Mouse (Mus musculus): Measurements from ENCODE around the gene Gm14214. TPM values are rescaled to one million over a fixed set of nuclear protein-coding genes. Genes with fewer than 3 reads are reported as not detected.

The Gm14214 gene
- polyA plus RNA-seq (2015; fragmentation: Nextera tagmentation; extraction: Ambion mirVana), result not detected in 2 replicates

DNA sequence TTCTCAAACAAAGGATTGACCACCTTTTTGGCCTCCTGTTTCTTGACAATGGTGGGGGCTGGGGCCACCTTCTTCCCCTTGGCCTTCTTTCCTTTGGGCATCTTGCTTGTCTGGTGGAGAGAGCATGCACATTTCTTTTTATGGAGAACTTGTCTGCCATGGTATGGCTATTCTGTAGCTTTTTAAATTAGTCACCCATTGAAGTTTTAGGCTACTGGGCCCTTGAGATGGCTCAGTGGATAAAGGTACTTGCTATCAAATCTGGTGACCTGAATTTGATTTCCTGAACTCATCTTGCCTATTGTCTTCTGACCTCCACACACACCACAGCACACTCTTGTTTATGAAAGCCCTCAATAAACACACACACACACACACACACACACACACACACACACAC lies at the start of gene Gm14214:
TSS of gene Gm14214 (minus strand) at position 101 of the 400 bp plus-strand sequence.
- no peak within 1 kb of the TSS for H3K27ac ChIP-seq (replicated peaks)
- ATAC-seq (replicated peaks), result no peak
- no peak within 1 kb of the TSS for H3K4me3 ChIP-seq
- H3K4me1 ChIP-seq, result no peaks in the 10 kb centered on the region
- H3K27me3 ChIP-seq, result no peaks in the 10 kb centered on the region
- no peaks in the 10 kb centered on the region for H3K36me3 ChIP-seq
- H3K4me2 ChIP-seq (replicated peaks), result no peak within 1 kb of the TSS
- no peak within 1 kb of the TSS for H3K9ac ChIP-seq (replicated peaks)
- H3K9me3 ChIP-seq, result no peaks in the 10 kb centered on the region

DNA sequence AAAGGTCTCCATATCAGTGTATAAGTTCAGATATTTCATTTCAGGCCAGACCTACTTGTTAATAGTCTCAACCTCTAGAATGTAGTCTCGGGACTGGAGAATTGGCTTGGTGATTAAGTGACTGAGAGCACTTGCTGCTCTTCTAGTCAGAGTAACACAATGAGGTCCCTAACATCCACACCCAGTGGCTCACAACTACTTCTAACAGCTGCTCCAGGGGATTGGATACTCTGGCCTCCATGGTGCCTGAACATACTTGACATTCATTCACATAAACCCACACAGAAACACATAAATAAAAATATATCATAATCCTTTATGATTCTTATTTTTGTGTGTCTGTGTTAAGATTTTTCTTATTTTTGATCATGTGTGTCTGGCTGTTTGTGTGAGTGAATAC lies 48.8 kb upstream of the Gm14214 start:
- no peaks in the 10 kb centered on the region for H3K27me3 ChIP-seq
- no peak overlapping the region for H3K4me3 ChIP-seq
- 53% methylated on average over 1 of the region's 1 CpGs for WGBS
- peaks cover 31% of the 10 kb centered on the region for H3K4me1 ChIP-seq
- H3K27ac ChIP-seq (replicated peaks), result no peak overlapping the region
- H3K9ac ChIP-seq (replicated peaks), result no peak overlapping the region
- no peak for ATAC-seq (replicated peaks)
- no peaks in the 10 kb centered on the region for H3K9me3 ChIP-seq
- H3K36me3 ChIP-seq, result no peaks in the 10 kb centered on the region
- no peak overlapping the region for H3K4me2 ChIP-seq (replicated peaks)

DNA sequence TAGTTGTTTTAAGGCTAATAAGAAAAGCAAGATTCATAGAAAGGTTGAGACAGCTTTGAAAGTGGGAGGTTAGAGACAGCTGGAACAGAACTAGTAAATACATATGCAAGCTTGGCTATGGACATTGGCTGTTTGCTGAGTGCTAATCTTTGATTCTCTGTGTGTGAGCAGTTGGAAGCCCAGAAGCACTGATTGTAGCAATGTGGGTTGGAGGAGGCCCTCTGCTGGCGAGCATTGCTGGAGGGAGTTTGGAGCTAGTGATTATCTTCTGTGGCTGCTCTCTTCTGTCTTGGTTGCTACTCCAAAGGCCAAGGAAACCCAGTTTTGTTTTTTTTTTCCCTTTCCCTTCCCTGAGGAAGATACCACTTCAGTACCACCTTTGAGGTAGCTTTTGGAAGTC lies 48.0 kb upstream of the Gm14214 start:
- Histone ChIP-seq H3K27me3 (no peaks in the 10 kb centered on the region), H3K9ac (replicated peaks) (no peak overlapping the region), H3K4me3 (no peak overlapping the region), H3K4me2 (replicated peaks) (no peak overlapping the region), H3K4me1 (peaks cover 31% of the 10 kb centered on the region), H3K9me3 (no peaks in the 10 kb centered on the region), H3K27ac (replicated peaks) (peak overlapping the region; percentile 49; the same call in 1 of the 2 replicates), H3K36me3 (no peaks in the 10 kb centered on the region)
- 17% methylated on average over 1 of the region's 1 CpGs for WGBS
- no peak for ATAC-seq (replicated peaks)

DNA sequence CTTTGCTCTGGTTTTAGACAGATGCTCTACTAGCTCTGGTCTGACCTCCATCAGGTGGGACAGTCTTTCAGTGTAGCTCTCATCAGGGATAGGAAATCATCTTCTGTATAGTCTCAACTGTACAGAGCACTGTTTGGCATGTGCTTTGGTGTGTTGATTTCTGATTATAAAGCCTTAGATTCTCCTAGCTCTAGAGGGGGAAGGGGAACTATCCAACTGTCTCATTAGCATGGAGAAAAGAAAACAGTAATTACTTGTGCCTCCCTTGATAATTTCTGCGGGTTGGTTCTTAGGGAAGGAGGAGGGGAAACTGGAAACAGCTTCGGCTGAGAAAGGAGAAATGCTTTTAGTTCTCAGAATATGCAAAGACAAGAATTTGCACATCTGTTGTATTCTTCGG lies 47.3 kb upstream of the Gm14214 start:
- 14% methylated on average over 3 of the region's 3 CpGs for WGBS
- Histone ChIP-seq H3K36me3 (no peaks in the 10 kb centered on the region), H3K4me1 (peaks cover 37% of the 10 kb centered on the region), H3K9me3 (no peaks in the 10 kb centered on the region), H3K4me2 (replicated peaks) (peak overlapping the region; percentile 14; the same call in 1 of the 2 replicates), H3K9ac (replicated peaks) (no peak overlapping the region), H3K27ac (replicated peaks) (peak overlapping the region; percentile 49), H3K27me3 (no peaks in the 10 kb centered on the region), H3K4me3 (no peak overlapping the region)
- peak; percentile 73 for ATAC-seq (replicated peaks)

DNA sequence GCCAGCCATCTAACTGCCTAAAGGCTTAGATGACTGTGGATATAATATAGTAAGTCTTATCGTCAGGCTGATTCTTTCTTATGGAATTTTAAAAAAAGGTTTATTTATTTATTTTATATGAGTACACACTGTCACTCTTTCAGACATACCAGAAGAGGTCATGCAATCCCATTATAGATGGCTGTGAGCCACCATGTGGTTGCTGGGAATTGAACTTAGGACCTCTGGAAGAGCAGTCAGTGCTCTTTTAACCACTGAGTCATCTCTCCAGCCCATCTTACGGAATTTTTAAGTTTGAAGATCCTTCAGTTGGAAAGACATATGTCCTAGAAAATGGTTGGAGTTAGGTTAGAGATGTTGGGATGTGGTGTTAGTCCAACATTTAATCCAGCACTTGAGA lies 43.6 kb upstream of the Gm14214 start:
- 94% methylated on average over 2 of the region's 2 CpGs for WGBS
- H3K9ac ChIP-seq (replicated peaks), result no peak overlapping the region
- ATAC-seq (replicated peaks), result no peak
- no peak overlapping the region for H3K4me2 ChIP-seq (replicated peaks)
- H3K36me3 ChIP-seq, result no peaks in the 10 kb centered on the region
- no peak overlapping the region for H3K4me3 ChIP-seq
- H3K27ac ChIP-seq (replicated peaks), result no peak overlapping the region
- H3K4me1 ChIP-seq, result peaks cover 51% of the 10 kb centered on the region
- no peaks in the 10 kb centered on the region for H3K27me3 ChIP-seq
- no peaks in the 10 kb centered on the region for H3K9me3 ChIP-seq

DNA sequence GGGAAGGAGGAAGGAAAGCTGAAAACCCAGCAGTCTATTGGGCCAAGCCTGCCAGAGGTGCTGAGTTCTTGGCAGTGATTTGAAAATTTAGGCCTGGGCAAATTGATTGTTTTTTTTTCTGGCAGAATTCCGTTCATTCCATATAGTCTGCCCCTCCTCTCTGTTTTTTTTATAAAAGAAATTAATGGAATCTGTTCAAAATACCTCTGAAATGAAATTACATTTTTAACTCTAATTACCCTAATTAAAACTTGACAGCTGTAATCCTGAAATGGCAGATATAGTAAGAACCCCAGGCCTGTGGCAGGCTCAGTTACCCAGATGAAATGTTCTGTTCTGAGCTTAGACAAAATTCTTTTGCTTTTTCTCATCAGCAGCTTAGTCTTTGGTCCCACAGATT lies 41.0 kb upstream of the Gm14214 start:
- H3K9me3 ChIP-seq, result no peaks in the 10 kb centered on the region
- H3K9ac ChIP-seq (replicated peaks), result no peak overlapping the region
- no peak overlapping the region for H3K4me2 ChIP-seq (replicated peaks)
- no peaks in the 10 kb centered on the region for H3K36me3 ChIP-seq
- peaks cover 32% of the 10 kb centered on the region for H3K4me1 ChIP-seq
- no peak for ATAC-seq (replicated peaks)
- no peak overlapping the region for H3K27ac ChIP-seq (replicated peaks)
- H3K27me3 ChIP-seq, result no peaks in the 10 kb centered on the region
- no peak overlapping the region for H3K4me3 ChIP-seq
- WGBS, result 31% methylated on average over 1 of the region's 1 CpGs

DNA sequence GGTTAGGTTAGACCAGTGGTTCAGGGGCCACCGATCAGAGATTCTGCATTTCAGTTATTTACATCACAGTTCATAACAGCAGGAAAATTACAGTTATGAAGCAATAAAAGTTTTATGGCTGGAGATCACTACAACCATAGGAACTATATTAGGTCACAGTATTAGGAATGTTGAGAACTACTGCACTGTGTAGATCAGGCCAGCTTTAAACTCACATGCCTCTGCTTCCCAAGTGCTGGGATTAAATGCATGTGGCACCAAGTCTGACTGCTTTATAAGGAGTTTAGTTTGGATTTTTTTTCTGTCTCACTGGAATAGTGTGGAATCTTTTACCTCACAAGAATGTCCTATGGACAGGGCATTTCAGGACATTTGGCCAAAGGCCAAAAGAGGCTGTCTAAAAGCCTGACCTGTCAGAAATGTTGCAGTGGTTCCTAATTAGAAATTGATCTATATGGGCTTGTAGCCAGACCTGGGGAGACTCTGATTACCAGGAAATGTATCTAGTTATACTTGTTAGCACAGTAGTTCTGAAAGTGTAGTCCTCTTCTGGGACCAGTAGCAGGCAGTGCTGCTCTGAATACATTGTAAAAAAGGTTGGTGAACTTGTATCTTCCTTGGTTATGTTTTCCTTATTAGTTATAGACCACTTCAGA lies 39.4 kb upstream of the Gm14214 start:
- Histone ChIP-seq H3K9me3 (no peaks in the 10 kb centered on the region), H3K27ac (replicated peaks) (no peak overlapping the region), H3K4me1 (peaks cover 26% of the 10 kb centered on the region), H3K9ac (replicated peaks) (no peak overlapping the region), H3K27me3 (no peaks in the 10 kb centered on the region), H3K4me2 (replicated peaks) (no peak overlapping the region), H3K36me3 (no peaks in the 10 kb centered on the region), H3K4me3 (no peak overlapping the region)
- ATAC-seq (replicated peaks), result no peak
- 92% methylated on average over 1 of the region's 1 CpGs for WGBS

DNA sequence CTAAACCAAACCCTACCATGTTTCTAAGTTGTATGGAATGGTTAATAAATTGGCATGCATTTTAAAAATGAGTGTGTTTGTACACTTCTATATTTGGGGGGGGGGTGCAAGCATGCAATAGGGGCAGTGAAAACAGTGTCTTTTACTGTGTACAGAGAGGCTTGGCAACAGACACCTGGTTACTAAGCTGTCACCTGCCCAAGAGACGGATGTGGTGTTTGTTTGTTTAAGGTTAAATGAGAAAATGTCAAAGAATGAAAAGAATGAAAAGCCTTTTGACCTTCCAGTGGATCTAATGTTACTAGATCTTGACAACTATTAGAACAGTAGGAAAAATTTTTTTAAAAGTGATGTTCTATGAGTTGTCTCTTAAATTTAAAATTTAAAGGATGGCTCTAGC lies 37.9 kb upstream of the Gm14214 start:
- no peaks in the 10 kb centered on the region for H3K27me3 ChIP-seq
- H3K9ac ChIP-seq (replicated peaks), result no peak overlapping the region
- ATAC-seq (replicated peaks), result no peak
- H3K4me1 ChIP-seq, result peaks cover 25% of the 10 kb centered on the region
- H3K9me3 ChIP-seq, result no peaks in the 10 kb centered on the region
- H3K4me3 ChIP-seq, result no peak overlapping the region
- WGBS, result 68% methylated on average over 1 of the region's 1 CpGs
- H3K36me3 ChIP-seq, result no peaks in the 10 kb centered on the region
- no peak overlapping the region for H3K27ac ChIP-seq (replicated peaks)
- no peak overlapping the region for H3K4me2 ChIP-seq (replicated peaks)

DNA sequence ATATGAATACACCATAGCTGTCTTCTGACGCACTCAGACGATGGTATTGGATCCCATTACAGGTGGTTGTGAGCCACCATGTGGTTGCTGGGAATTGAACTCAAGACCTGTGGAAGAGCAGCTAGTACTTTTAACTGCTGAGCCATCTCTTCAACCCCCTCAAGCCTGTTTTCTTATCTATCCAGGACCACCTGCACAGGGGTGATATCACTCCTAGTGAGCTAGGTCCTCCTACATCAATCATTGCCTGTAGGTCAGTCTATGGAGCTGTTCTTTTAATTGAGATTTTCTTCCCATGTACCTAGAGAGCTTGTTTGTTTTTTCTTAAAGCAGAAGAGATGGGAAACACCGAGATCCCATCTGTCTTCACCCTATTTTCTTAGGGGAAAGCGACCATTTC lies 34.0 kb upstream of the Gm14214 start:
- WGBS, result 79% methylated on average over 4 of the region's 4 CpGs

DNA sequence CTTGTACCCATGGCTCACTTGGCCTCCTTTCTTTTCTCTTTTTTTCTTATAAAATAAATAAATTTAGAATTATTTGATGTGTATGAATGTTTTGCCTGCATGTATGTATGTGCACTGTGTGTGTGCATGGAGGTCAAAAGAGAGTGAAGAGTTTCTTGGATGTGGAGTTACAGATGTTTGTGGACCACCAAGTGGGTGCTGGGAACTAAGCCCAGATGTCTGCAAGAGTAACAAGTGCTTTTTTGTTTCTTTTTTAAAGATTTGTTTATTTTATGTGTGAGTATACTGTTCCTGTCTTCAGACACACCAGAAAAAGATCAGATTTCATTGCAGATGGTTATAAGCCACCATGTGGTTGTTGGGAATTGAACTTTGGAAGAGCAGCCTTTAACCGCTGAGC lies 33.5 kb upstream of the Gm14214 start:
- Histone ChIP-seq H3K27me3 (no peaks in the 10 kb centered on the region), H3K36me3 (no peaks in the 10 kb centered on the region), H3K4me3 (no peak overlapping the region), H3K4me1 (peaks cover 3% of the 10 kb centered on the region), H3K27ac (replicated peaks) (no peak overlapping the region), H3K9ac (replicated peaks) (no peak overlapping the region), H3K4me2 (replicated peaks) (no peak overlapping the region), H3K9me3 (no peaks in the 10 kb centered on the region)
- 83% methylated on average over 1 of the region's 1 CpGs for WGBS
- ATAC-seq (replicated peaks), result no peak

More for the DNA sequence above, 34.0 kb upstream of the Gm14214 start:
- H3K9me3 ChIP-seq, result no peaks in the 10 kb centered on the region
- no peak overlapping the region for H3K4me3 ChIP-seq
- no peak for ATAC-seq (replicated peaks)
- H3K4me2 ChIP-seq (replicated peaks), result no peak overlapping the region
- H3K27ac ChIP-seq (replicated peaks), result no peak overlapping the region
- H3K4me1 ChIP-seq, result peaks cover 8% of the 10 kb centered on the region
- no peaks in the 10 kb centered on the region for H3K36me3 ChIP-seq
- H3K9ac ChIP-seq (replicated peaks), result no peak overlapping the region
- no peaks in the 10 kb centered on the region for H3K27me3 ChIP-seq

DNA sequence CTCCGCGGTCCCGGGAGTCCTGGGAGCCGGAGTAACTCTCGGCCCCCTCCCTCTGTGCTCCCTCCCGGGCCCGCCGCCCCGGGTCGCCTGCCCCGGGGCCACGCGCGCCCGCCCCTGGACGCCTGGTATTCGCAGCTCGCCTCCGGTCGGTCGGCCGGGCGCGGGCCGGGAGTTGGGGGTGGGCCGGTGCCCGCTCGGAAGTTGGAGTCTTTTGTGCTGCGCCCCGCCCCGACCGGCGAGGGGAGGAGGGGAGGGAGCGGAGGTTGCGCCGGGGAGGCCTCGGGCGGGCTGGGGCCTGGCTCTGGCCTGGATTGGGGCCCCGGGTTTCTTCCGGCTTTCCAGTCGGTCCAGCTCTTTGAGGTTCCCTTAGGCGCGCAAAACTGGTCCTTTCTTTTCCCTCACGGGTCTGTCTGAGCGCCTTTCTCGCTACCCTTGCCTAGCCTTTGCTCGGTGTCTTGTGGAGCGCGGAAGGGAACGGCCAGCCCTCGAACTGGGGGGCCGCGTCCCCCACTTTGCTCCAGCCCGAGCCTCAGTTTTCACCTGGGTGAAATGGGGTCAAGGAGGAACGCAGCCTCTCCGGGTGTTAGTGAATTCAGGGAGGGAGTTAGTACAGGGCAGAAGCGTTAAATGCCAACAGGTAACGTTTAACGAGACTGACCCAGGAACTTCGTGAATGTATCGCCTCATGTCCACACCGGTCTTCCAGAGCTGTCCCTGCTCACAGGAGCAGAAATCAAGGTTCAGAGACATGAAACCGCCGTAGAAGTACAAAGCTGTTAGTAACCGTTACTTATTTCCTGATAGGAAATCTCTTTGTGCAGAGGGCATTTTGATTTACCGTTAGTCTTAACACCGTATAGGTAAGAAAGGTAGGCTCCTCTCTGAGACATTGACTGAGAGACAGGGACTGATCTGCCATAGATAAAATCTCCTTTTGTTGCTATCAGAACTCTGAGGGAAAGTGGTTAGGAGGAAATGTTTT lies 22.1 kb upstream of the Gm14214 start:
- H3K27me3 ChIP-seq, result no peaks in the 10 kb centered on the region
- peak overlapping the region; percentile 92 for H3K4me3 ChIP-seq
- H3K27ac ChIP-seq (replicated peaks), result peak overlapping the region; percentile 100
- peak overlapping the region; percentile 81 for H3K4me2 ChIP-seq (replicated peaks)
- peaks cover 50% of the 10 kb centered on the region for H3K4me1 ChIP-seq
- under 1% methylated on average over 67 of the region's 67 CpGs for WGBS
- no peaks in the 10 kb centered on the region for H3K9me3 ChIP-seq
- H3K36me3 ChIP-seq, result no peaks in the 10 kb centered on the region
- peak overlapping the region; percentile 81 for H3K9ac ChIP-seq (replicated peaks)
- peak; percentile 7 for ATAC-seq (replicated peaks)

DNA sequence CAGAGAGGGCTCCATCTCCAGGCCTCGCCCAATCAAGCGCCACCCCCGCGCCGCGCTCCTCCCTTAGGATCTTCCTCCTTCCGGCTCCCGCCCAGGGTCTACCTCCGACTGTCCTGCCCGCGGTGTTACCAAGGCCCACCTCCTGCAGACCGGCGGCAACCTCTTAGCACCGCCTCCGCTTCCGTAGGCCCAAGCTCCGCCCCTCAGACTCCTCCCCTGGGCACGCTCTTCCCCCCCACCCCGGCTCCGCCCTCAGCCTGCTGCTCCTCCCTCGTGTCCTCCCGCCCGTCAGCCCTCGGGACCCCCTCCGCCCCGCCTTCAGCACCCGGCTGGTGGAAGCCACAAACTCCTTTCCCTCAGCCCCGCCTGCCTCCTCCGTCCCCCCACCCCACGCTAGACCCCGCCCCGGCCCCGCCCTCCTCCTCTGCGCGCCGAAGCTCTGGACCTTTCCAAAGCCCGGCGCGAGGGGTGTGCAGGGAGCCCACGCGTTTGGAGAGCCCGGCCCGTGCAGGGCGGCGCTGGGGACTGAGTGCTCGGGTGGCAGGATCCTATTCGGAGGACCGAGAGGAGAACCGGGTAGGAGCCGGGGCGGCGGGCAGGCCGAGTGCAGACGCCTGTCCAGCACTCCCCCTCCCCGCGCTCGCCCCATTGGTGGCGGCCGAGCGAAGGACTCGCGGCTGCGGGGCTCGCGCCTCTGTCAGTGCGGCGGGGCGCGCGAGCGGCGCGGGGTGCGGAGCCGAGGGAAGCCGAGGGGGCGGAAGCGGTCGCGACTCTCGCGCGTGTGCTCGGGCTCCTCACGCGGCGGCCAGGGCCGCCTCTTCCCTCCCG lies 21.0 kb upstream of the Gm14214 start, which contains the start of the genes Raly and a:
TSS of gene Raly (plus strand) at position 441 of the 828 bp plus-strand sequence.
TSS of gene a (plus strand) at position 747 of the 828 bp plus-strand sequence.
- Histone ChIP-seq H3K4me3 (peak within 1 kb of the TSS; percentile 92), H3K9me3 (no peaks in the 10 kb centered on the region), H3K36me3 (no peaks in the 10 kb centered on the region), H3K9ac (replicated peaks) (peak within 1 kb of the TSS; percentile 81), H3K27ac (replicated peaks) (peak within 1 kb of the TSS; percentile 100), H3K4me2 (replicated peaks) (peak within 1 kb of the TSS; percentile 81), H3K27me3 (no peaks in the 10 kb centered on the region), H3K4me1 (peaks cover 43% of the 10 kb centered on the region)
- ATAC-seq (replicated peaks), result peak; percentile 96
- under 1% methylated on average over 66 of the region's 89 CpGs for WGBS
